Mouse (Mus musculus): ENCODE measurements around the gene Btbd11. TPM values are rescaled to one million over a fixed set of nuclear protein-coding genes. Genes with fewer than 3 reads are reported as not detected.
A peak's percentile ranks its signal among the peaks of the same experiment; 100 is the strongest.

The Btbd11 gene
- polyA plus RNA-seq, 1 experiment = 4.9 TPM

GRCm38 (mm10) chr10:85617080-85617479 lies 230.5 kb downstream of the Btbd11 start:
- Histone ChIP-seq H3K9ac (ENCODE audit: low read depth, poor library complexity, severe bottlenecking) (no peak overlapping the region), H3K4me3 (ENCODE audit: low read depth, low read length) (no peak overlapping the region), H3K36me3 (ENCODE audit: control insufficient read depth, insufficient read depth, low read length, poor library complexity, severe bottlenecking) (no peaks in the 10 kb centered on the region), H3K27ac (ENCODE audit: insufficient read depth, low read length) (no peak overlapping the region), H3K9me3 (replicated peaks; ENCODE audit: control insufficient read depth, insufficient read depth, low read length, poor library complexity, severe bottlenecking) (no peaks in the 10 kb centered on the region), H3K27me3 (ENCODE audit: control insufficient read depth, insufficient read depth, low read length, poor library complexity, severe bottlenecking) (no peaks in the 10 kb centered on the region), H3K4me1 (ENCODE audit: control insufficient read depth, insufficient read depth, low read length) (peaks cover 4% of the 10 kb centered on the region)
- no peak for TF ChIP-seq CTCF (IDR thresholded peaks at IDR 0.05; ENCODE audit: low read depth, low read length)
- no peak for TF ChIP-seq EP300 (IDR thresholded peaks at IDR 0.05; ENCODE audit: insufficient read depth, low read depth, low read length)
- TF ChIP-seq POLR2A (IDR thresholded peaks at IDR 0.05; ENCODE audit: insufficient read depth, low read length) = no peak

DNA sequence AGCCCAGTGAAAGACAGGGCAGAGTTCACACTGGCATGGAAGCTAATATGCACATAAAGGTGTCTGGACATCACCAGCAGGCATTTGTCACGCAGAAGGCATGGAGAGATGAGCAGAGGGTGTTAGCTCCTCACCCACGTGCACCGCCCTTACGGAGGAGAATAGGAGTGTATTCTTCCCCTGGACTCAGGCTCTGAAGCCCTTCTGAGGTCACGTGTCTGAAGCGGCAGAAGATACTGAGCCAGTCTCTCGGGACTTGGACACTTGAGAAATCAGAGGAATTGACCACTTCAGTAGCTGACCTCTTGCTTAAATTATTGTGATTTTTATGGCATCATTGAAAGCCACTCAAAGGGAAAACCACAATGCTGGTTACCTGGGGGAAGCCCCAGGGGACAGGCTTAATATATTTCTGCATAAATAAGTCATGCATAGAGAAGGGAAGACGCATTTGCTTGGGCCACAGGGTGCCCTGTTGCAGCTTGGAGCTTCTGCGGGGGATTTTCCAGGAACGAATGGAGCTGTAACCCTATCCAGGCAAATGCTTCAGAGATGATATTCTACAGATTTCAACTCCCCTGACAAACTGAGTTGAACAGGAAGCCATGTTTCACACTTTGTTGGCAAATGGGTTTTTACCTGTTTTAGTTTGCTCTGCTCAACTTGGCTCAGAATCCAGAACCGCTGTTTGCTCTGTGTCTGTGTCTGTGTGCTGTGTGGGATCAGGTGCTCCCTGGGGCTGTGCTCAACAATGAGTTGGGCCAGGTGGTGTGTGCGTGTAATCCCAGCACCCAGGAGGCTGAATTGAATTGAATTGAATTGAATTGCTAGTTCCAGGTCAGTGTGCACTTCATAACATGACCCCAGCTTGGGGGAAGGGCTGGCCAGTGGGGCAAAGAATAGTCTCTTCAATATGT lies 231.1 kb downstream of the Btbd11 start:
- no peak overlapping the region for H3K27ac ChIP-seq (ENCODE audit: insufficient read depth, low read length)
- H3K9ac ChIP-seq (ENCODE audit: low read depth, poor library complexity, severe bottlenecking) = no peak overlapping the region
- H3K4me1 ChIP-seq (ENCODE audit: control insufficient read depth, insufficient read depth, low read length) = peaks cover 4% of the 10 kb centered on the region
- H3K27me3 ChIP-seq (ENCODE audit: control insufficient read depth, insufficient read depth, low read length, poor library complexity, severe bottlenecking) = no peaks in the 10 kb centered on the region
- H3K36me3 ChIP-seq (ENCODE audit: control insufficient read depth, insufficient read depth, low read length, poor library complexity, severe bottlenecking) = no peaks in the 10 kb centered on the region
- H3K4me3 ChIP-seq (ENCODE audit: low read depth, low read length) = no peak overlapping the region
- no peak for TF ChIP-seq CTCF (IDR thresholded peaks at IDR 0.05; ENCODE audit: low read depth, low read length)
- TF ChIP-seq EP300 (IDR thresholded peaks at IDR 0.05; ENCODE audit: insufficient read depth, low read depth, low read length) = no peak
- TF ChIP-seq POLR2A (IDR thresholded peaks at IDR 0.05; ENCODE audit: insufficient read depth, low read length) = no peak
- no peaks in the 10 kb centered on the region for H3K9me3 ChIP-seq (replicated peaks; ENCODE audit: control insufficient read depth, insufficient read depth, low read length, poor library complexity, severe bottlenecking)

- TF ChIP-seq EP300 (IDR thresholded peaks at IDR 0.05; ENCODE audit: insufficient read depth, low read depth, low read length) = no peak
- TF ChIP-seq CTCF (IDR thresholded peaks at IDR 0.05; ENCODE audit: low read depth, low read length) = no peak
- H3K27ac ChIP-seq (ENCODE audit: insufficient read depth, low read length) = no peak overlapping the region
- H3K9ac ChIP-seq (ENCODE audit: low read depth, poor library complexity, severe bottlenecking) = no peak overlapping the region
- H3K4me1 ChIP-seq (ENCODE audit: control insufficient read depth, insufficient read depth, low read length) = peaks cover 4% of the 10 kb centered on the region
- H3K4me3 ChIP-seq (ENCODE audit: low read depth, low read length) = no peak overlapping the region
- H3K9me3 ChIP-seq (replicated peaks; ENCODE audit: control insufficient read depth, insufficient read depth, low read length, poor library complexity, severe bottlenecking) = no peaks in the 10 kb centered on the region
- no peaks in the 10 kb centered on the region for H3K27me3 ChIP-seq (ENCODE audit: control insufficient read depth, insufficient read depth, low read length, poor library complexity, severe bottlenecking)
- H3K36me3 ChIP-seq (ENCODE audit: control insufficient read depth, insufficient read depth, low read length, poor library complexity, severe bottlenecking) = no peaks in the 10 kb centered on the region
Observed at GRCm38 (mm10) chr10:85621067-85621466, 234.5 kb downstream of the Btbd11 start.

GRCm38 (mm10) chr10:85624504-85625169 lies 238.0 kb downstream of the Btbd11 start:
- H3K4me3 ChIP-seq (ENCODE audit: low read depth, low read length) = peak overlapping the region; percentile 70
- no peak overlapping the region for H3K27ac ChIP-seq (ENCODE audit: insufficient read depth, low read length)
- TF ChIP-seq POLR2A (IDR thresholded peaks at IDR 0.05; ENCODE audit: insufficient read depth, low read length) (no peak), CTCF (IDR thresholded peaks at IDR 0.05; ENCODE audit: low read depth, low read length) (peak; percentile 67), EP300 (IDR thresholded peaks at IDR 0.05; ENCODE audit: insufficient read depth, low read depth, low read length) (0 out of 2 replicates have a peak, but pooled peaks have one; percentile 53)
- H3K9me3 ChIP-seq (replicated peaks; ENCODE audit: control insufficient read depth, insufficient read depth, low read length, poor library complexity, severe bottlenecking) = no peaks in the 10 kb centered on the region
- 0 out of 2 replicates have a peak overlapping the region, but pooled peaks have one; percentile 1 for H3K9ac ChIP-seq (ENCODE audit: low read depth, poor library complexity, severe bottlenecking)
- H3K4me1 ChIP-seq (ENCODE audit: control insufficient read depth, insufficient read depth, low read length) = peaks cover 3% of the 10 kb centered on the region
- no peaks in the 10 kb centered on the region for H3K27me3 ChIP-seq (ENCODE audit: control insufficient read depth, insufficient read depth, low read length, poor library complexity, severe bottlenecking)
- no peaks in the 10 kb centered on the region for H3K36me3 ChIP-seq (ENCODE audit: control insufficient read depth, insufficient read depth, low read length, poor library complexity, severe bottlenecking)

DNA sequence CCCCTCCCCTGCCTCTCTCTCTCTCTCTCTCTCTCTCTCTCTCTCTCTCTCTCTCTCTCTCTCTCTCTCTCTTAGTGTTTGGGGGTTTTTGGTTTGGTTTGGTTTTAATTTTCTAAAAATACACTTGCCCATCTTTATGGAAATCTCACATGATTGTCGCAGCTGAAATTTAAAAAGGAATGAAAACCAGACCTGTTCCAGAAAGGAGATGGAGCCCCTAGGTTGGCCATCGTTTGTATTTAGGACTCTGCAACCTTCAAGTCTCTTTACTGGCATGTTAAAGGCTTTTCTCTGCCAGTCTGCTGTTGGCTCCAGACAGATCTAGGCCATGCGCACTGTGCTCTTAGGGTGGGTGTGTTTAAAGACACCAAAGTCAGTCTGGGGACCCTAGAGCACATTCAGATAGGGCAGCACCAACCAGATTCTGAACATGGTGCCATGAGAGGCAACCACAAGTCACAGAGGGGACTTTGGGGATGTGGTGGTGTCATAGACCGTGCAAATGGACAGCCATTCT lies 238.6 kb downstream of the Btbd11 start:
- TF ChIP-seq EP300 (IDR thresholded peaks at IDR 0.05; ENCODE audit: insufficient read depth, low read depth, low read length) (no peak), CTCF (IDR thresholded peaks at IDR 0.05; ENCODE audit: low read depth, low read length) (no peak), POLR2A (IDR thresholded peaks at IDR 0.05; ENCODE audit: insufficient read depth, low read length) (no peak)
- no peaks in the 10 kb centered on the region for H3K9me3 ChIP-seq (replicated peaks; ENCODE audit: control insufficient read depth, insufficient read depth, low read length, poor library complexity, severe bottlenecking)
- no peaks in the 10 kb centered on the region for H3K36me3 ChIP-seq (ENCODE audit: control insufficient read depth, insufficient read depth, low read length, poor library complexity, severe bottlenecking)
- H3K27me3 ChIP-seq (ENCODE audit: control insufficient read depth, insufficient read depth, low read length, poor library complexity, severe bottlenecking) = no peaks in the 10 kb centered on the region
- no peak overlapping the region for H3K27ac ChIP-seq (ENCODE audit: insufficient read depth, low read length)
- no peak overlapping the region for H3K9ac ChIP-seq (ENCODE audit: low read depth, poor library complexity, severe bottlenecking)
- peaks cover 3% of the 10 kb centered on the region for H3K4me1 ChIP-seq (ENCODE audit: control insufficient read depth, insufficient read depth, low read length)
- H3K4me3 ChIP-seq (ENCODE audit: low read depth, low read length) = no peak overlapping the region
